ENCODE assay signal across 17 mouse cellular contexts in the genomic region with DNA sequence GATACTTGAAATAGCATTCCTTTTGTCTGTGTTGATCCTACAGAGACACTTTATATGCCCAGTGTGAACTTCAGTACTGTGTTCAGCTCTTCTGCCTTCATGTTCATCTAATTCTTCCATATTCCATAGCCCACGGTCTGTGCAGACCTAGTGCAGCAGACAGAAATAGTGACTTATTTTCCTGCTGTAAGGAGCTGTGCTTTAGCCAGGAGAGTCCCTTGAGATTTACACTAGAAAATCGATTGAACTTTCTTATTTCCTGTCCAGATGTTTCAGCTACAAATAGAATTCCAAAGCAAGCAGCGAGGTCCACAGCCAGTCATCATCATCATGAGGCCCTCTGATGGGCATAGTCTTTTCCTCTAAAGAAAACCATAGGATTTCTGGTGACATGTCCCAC.
DNase-seq lines count a peak whose midpoint lies in the region; ATAC-seq and TF ChIP-seq lines count a peak whose summit lies in the region.
"Had no signal": no experiment of that assay in that cellular context is flagged by ENCODE, and none has a peak within 500 bp of the region (broad histone marks: within the 10 kb centered on the region; RNA-seq: fewer than 3 reads in every experiment).

No protein-coding gene starts in this region.

- H3K4me2 ChIP-seq in embryonic facial prominence, embryonic 11.5 days (ENCODE audit: low read depth, low read length) = no peak overlapping the region
- H3K4me2 ChIP-seq in myocyte (ENCODE audit: low read depth) = peak overlapping the region; percentile 1
- H3K4me2 ChIP-seq in hindbrain, embryonic 13.5 days = no peak overlapping the region
- H3K4me2 ChIP-seq: hindbrain, embryonic 12.5 days; limb, embryonic 12.5 days; neural tube, embryonic 15.5 days had no signal

- no peaks in the 10 kb centered on the region for H3K4me1 ChIP-seq in heart, embryonic 10.5 days
- no peaks in the 10 kb centered on the region for H3K4me1 ChIP-seq in embryonic facial prominence, embryonic 11.5 days (ENCODE audit: control insufficient read depth, insufficient read depth, low read length)
- no peaks in the 10 kb centered on the region for H3K4me1 ChIP-seq in hindbrain, embryonic 13.5 days (replicated peaks)

- H3K9ac ChIP-seq in embryonic facial prominence, embryonic 11.5 days (replicated peaks; ENCODE audit: low read length) = no peak overlapping the region
- no peak overlapping the region for H3K9ac ChIP-seq in hindbrain, embryonic 13.5 days
- H3K9ac ChIP-seq: hindbrain, embryonic 12.5 days; limb, embryonic 12.5 days; neural tube, embryonic 15.5 days had no signal

- H3K79me2 ChIP-seq in myocyte (ENCODE audit: control insufficient read depth, insufficient read depth) = no peaks in the 10 kb centered on the region

- TF ChIP-seq POLR2A in myocyte (IDR thresholded peaks at IDR 0.05; ENCODE audit: insufficient read length, low read depth) = no peak

- no peak for ATAC-seq in embryonic facial prominence, embryonic 11.5 days (replicated peaks; ENCODE audit: insufficient number of reproducible peaks, low FRiP score, low TSS enrichment, low read depth)
- ATAC-seq in hindbrain, embryonic 13.5 days (ENCODE audit: low FRiP score) = no peak
- ATAC-seq: forebrain, embryonic 16.5 days had no signal

- H3K27ac ChIP-seq in heart, embryonic 10.5 days = no peak overlapping the region
- H3K27ac ChIP-seq in embryonic facial prominence, embryonic 11.5 days (replicated peaks; ENCODE audit: low read depth, low read length) = no peak overlapping the region
- no peak overlapping the region for H3K27ac ChIP-seq in hindbrain, embryonic 13.5 days
- H3K27ac ChIP-seq: hindbrain, embryonic 12.5 days; limb, embryonic 12.5 days; neural tube, embryonic 15.5 days had no signal

- H3K9me3 ChIP-seq in heart, embryonic 10.5 days = no peaks in the 10 kb centered on the region
- no peaks in the 10 kb centered on the region for H3K9me3 ChIP-seq in embryonic facial prominence, embryonic 11.5 days (replicated peaks; ENCODE audit: control insufficient read depth, low read length)
- H3K9me3 ChIP-seq in hindbrain, embryonic 13.5 days = no peaks in the 10 kb centered on the region
- H3K9me3 ChIP-seq: hindbrain, embryonic 12.5 days; limb, embryonic 12.5 days; neural tube, embryonic 15.5 days had no signal

- no peaks in the 10 kb centered on the region for H3K27me3 ChIP-seq in heart, embryonic 10.5 days (ENCODE audit: insufficient read depth, poor library complexity, severe bottlenecking)
- no peaks in the 10 kb centered on the region for H3K27me3 ChIP-seq in embryonic facial prominence, embryonic 11.5 days (ENCODE audit: control insufficient read depth, insufficient read depth, low read length)
- H3K27me3 ChIP-seq in myocyte (ENCODE audit: control insufficient read depth, insufficient read depth, insufficient read length) = no peaks in the 10 kb centered on the region
- no peaks in the 10 kb centered on the region for H3K27me3 ChIP-seq in hindbrain, embryonic 13.5 days
- H3K27me3 ChIP-seq: hindbrain, embryonic 12.5 days; limb, embryonic 12.5 days; neural tube, embryonic 15.5 days had no signal

- H3K36me3 ChIP-seq in heart, embryonic 10.5 days = no peaks in the 10 kb centered on the region
- H3K36me3 ChIP-seq in embryonic facial prominence, embryonic 11.5 days (replicated peaks; ENCODE audit: control insufficient read depth, insufficient read depth, low read depth, low read length) = no peaks in the 10 kb centered on the region
- H3K36me3 ChIP-seq in myocyte (ENCODE audit: control insufficient read depth, insufficient read depth) = no peaks in the 10 kb centered on the region
- H3K36me3 ChIP-seq in hindbrain, embryonic 13.5 days = no peaks in the 10 kb centered on the region
- H3K36me3 ChIP-seq: hindbrain, embryonic 12.5 days; limb, embryonic 12.5 days; neural tube, embryonic 15.5 days had no signal

- no peak overlapping the region for H3K4me3 ChIP-seq in heart, embryonic 10.5 days
- H3K4me3 ChIP-seq in embryonic facial prominence, embryonic 11.5 days (ENCODE audit: low read depth, low read length) = no peak overlapping the region
- no peak overlapping the region for H3K4me3 ChIP-seq in myocyte
- no peak overlapping the region for H3K4me3 ChIP-seq in hindbrain, embryonic 13.5 days
- H3K4me3 ChIP-seq: erythroblast, embryonic 14.5 days; hindbrain, embryonic 12.5 days; limb, embryonic 12.5 days; neural tube, embryonic 15.5 days had no signal

- no peak overlapping the region for H3ac ChIP-seq in myocyte (ENCODE audit: control insufficient read depth, insufficient read length)

- DNase-seq in heart, adult 9 months (ENCODE audit: low spot score in 2 of 2) = peak; percentile 41 to 49
- no peak for DNase-seq in heart, embryonic 10.5 days (ENCODE audit: low spot score)
- peak; percentile 4 to 17 for DNase-seq in kidney, postnatal 4 days
- no peak for DNase-seq in kidney, postnatal 36 days
- peak; percentile 58 for DNase-seq in embryonic facial prominence, embryonic 11.5 days (ENCODE audit: low spot score)
- DNase-seq in cerebellum, postnatal 36 days = no peak
- DNase-seq: adrenal gland, postnatal 36 days; cerebellum, postnatal 14 days; gastrocnemius, postnatal 36 days; lung, adult 18-20 months had no signal

- WGBS in heart, embryonic 10.5 days = 63% methylated on average over 3 of the region's 3 CpGs
- 24% methylated on average over 3 of the region's 3 CpGs for WGBS in embryonic facial prominence, embryonic 11.5 days
- WGBS in hindbrain, embryonic 13.5 days = 79% methylated on average over 3 of the region's 3 CpGs

TF ChIP-seq in myocyte, 11 proteins besides CTCF, POLR2A, EP300 and RAD21:
- no peak for TF ChIP-seq TCF3 (IDR thresholded peaks at IDR 0.05; ENCODE audit: insufficient read length, low read depth)
- no peak for TF ChIP-seq POLR2AphosphoS2 (IDR thresholded peaks at IDR 0.05; ENCODE audit: insufficient read length, low read depth)
- TF ChIP-seq SRF (IDR thresholded peaks at IDR 0.05; ENCODE audit: control insufficient read depth, insufficient read length, low read depth) = no peak
- TF ChIP-seq CEBPB (IDR thresholded peaks at IDR 0.05; ENCODE audit: insufficient read depth, poor library complexity, severe bottlenecking) = no peak
- no peak for TF ChIP-seq USF1 (IDR thresholded peaks at IDR 0.05; ENCODE audit: low read depth)
- TF ChIP-seq MYOG (IDR thresholded peaks at IDR 0.05; ENCODE audit: control insufficient read depth in 1 of 3, insufficient read depth in 1 of 3, insufficient read length in 2 of 3, low read depth in 2 of 3) = no peak
- TF ChIP-seq MYOD1 (IDR thresholded peaks at IDR 0.05; ENCODE audit: control insufficient read depth in 1 of 3, insufficient read length in 2 of 3, low read depth in 2 of 3) = no peak
- TF ChIP-seq TCF12 (IDR thresholded peaks at IDR 0.05; ENCODE audit: insufficient read depth, poor library complexity, severe bottlenecking) = no peak
- TF ChIP-seq REST (IDR thresholded peaks at IDR 0.05; ENCODE audit: insufficient read depth, insufficient read length) = no peak
- TF ChIP-seq E2F4 (IDR thresholded peaks at IDR 0.05; ENCODE audit: insufficient read depth) = no peak
- no peak for TF ChIP-seq MAX (IDR thresholded peaks at IDR 0.05; ENCODE audit: low read depth)

Comparison
In these comparisons a context has a peak if more than half of its experiments do, and no peak if none do; other contexts are left out.
1. DNase-seq: peak in heart, adult 9 months (2 of 2), kidney, postnatal 4 days (2 of 2) and embryonic facial prominence, embryonic 11.5 days (single experiment); none in heart, embryonic 10.5 days (single experiment), kidney, postnatal 36 days (0 of 2) and cerebellum, postnatal 36 days (0 of 2).